Mouse (Mus musculus) lung, embryonic 16.5 days (tissue): ENCODE measurements around the gene Lrrc18. TPM values are rescaled to one million over a fixed set of nuclear protein-coding genes. Genes with fewer than 3 reads are reported as not detected.

Source experiments
- ATAC-seq: fragments of 200-750 bp; cut with Nextera tagmentation; 2 replicates; pipeline ENCODE4 v1.8.0; 2017; ENCODE audit warnings: low read depth, mild to moderate bottlenecking, moderate library complexity
- H3K27ac ChIP-seq: fragments of 300-500 bp; sonication (generic); 2 replicates; pipeline ENCODE4 v1.5.1; 2014; ENCODE audit warnings: mild to moderate bottlenecking, control low read depth, low read length
- H3K27me3 ChIP-seq: fragments of 300-500 bp; sonication (generic); 2 replicates; pipeline ENCODE4 v1.6.1; 2014; ENCODE audit warnings: low read depth, low read length, mixed read lengths; ENCODE audit not compliant: control insufficient read depth, insufficient read depth
- H3K36me3 ChIP-seq: fragments of 300-500 bp; sonication (generic); 2 replicates; pipeline ENCODE4 v1.6.1; 2014; ENCODE audit warnings: low read length; ENCODE audit not compliant: control insufficient read depth, insufficient read depth
- H3K4me1 ChIP-seq: fragments of 300-500 bp; sonication (generic); replicated peaks from 2 replicates; pipeline ENCODE4 v1.6.1; 2014; ENCODE audit warnings: low read length, mixed read lengths; ENCODE audit not compliant: control insufficient read depth, insufficient read depth
- H3K4me2 ChIP-seq: fragments of 300-500 bp; sonication (generic); 2 replicates; pipeline ENCODE4 v1.6.1; 2014; ENCODE audit warnings: low read depth, low read length, control low read depth
- H3K4me3 ChIP-seq: fragments of 300-500 bp; sonication (generic); 2 replicates; pipeline ENCODE4 v1.5.1; 2014; ENCODE audit warnings: mild to moderate bottlenecking, low read length, control low read depth
- H3K9ac ChIP-seq: fragments of 300-500 bp; sonication (generic); 2 replicates; pipeline ENCODE4 v1.6.1; 2014; ENCODE audit warnings: low read length, control low read depth
- H3K9me3 ChIP-seq: fragments of 300-500 bp; sonication (generic); 2 replicates; pipeline ENCODE4 v1.6.1; 2016; ENCODE audit warnings: low read length; ENCODE audit not compliant: control insufficient read depth
- WGBS: fragments of 180-500 bp; shearing (Covaris S2); extraction: QIAGEN DNeasy Blood & Tissue Kit; methylation state at CpG from one replicate; pipeline ENCODE4 v1.1.7; 2014; 5-methylcytosine and 5-hydroxymethylcytosine counted together
- polyA plus RNA-seq: library from polyadenylated mRNA; unstranded; fragments of >200 nt; fragmentation: Nextera tagmentation; extraction: Ambion mirVana; gene quantifications from 2 replicates; pipeline ENCODE4 v1.2.1, GENCODE M21; 2015

Lrrc18 gene
- polyA plus RNA-seq, 1 experiment from 2014 or later = 0.29 TPM

- WGBS = 71% methylated on average over 4 of the region's 4 CpGs
- ATAC-seq = no peak
These were observed 4.5 kb upstream of the Lrrc18 start for GRCm38 (mm10) chr14:32986659-32987058.

GRCm38 (mm10) chr14:32994954-32995636 lies 3.9 kb downstream of the Lrrc18 start:
- Histone ChIP-seq H3K27me3 (no peaks in the 10 kb centered on the region), H3K9ac (0 out of 2 replicates have a peak overlapping the region, but pooled peaks have one; percentile 29), H3K4me1 (peaks cover 3% of the 10 kb centered on the region), H3K27ac (no peak overlapping the region), H3K36me3 (no peaks in the 10 kb centered on the region), H3K4me2 (peak overlapping the region; percentile 24), H3K4me3 (peak overlapping the region; percentile 2; the same call in 1 of the 2 replicates), H3K9me3 (no peaks in the 10 kb centered on the region)
- WGBS = 4% methylated on average over 10 of the region's 10 CpGs
- peak; percentile 34; the same call in 1 of the 2 replicates for ATAC-seq

More at GRCm38 (mm10) chr14:32986659-32987058, 4.5 kb upstream of the Lrrc18 start:
- no peaks in the 10 kb centered on the region for H3K4me1 ChIP-seq
- no peak overlapping the region for H3K9ac ChIP-seq
- H3K27me3 ChIP-seq = no peaks in the 10 kb centered on the region
- H3K36me3 ChIP-seq = no peaks in the 10 kb centered on the region
- H3K4me2 ChIP-seq = no peak overlapping the region
- H3K4me3 ChIP-seq = no peak overlapping the region
- no peak overlapping the region for H3K27ac ChIP-seq
- no peaks in the 10 kb centered on the region for H3K9me3 ChIP-seq

GRCm38 (mm10) chr14:32999511-32999910 lies 8.3 kb downstream of the Lrrc18 start:
- no peak for ATAC-seq
- Histone ChIP-seq H3K27ac (no peak overlapping the region), H3K36me3 (no peaks in the 10 kb centered on the region), H3K27me3 (no peaks in the 10 kb centered on the region), H3K9ac (no peak overlapping the region), H3K4me2 (no peak overlapping the region), H3K4me3 (no peak overlapping the region), H3K9me3 (no peaks in the 10 kb centered on the region), H3K4me1 (peaks cover 3% of the 10 kb centered on the region)
- 50% methylated on average over 10 of the region's 10 CpGs for WGBS

- Histone ChIP-seq H3K4me3 (no peak overlapping the region), H3K4me1 (no peaks in the 10 kb centered on the region; the same call in 1 of the 2 replicates), H3K9ac (no peak overlapping the region), H3K27me3 (no peaks in the 10 kb centered on the region), H3K4me2 (no peak overlapping the region), H3K9me3 (no peaks in the 10 kb centered on the region), H3K27ac (no peak overlapping the region), H3K36me3 (no peaks in the 10 kb centered on the region)
- no peak for ATAC-seq
- 36% methylated on average over 8 of the region's 8 CpGs for WGBS
These were observed 9.2 kb downstream of the Lrrc18 start for GRCm38 (mm10) chr14:33000112-33000979.

GRCm38 (mm10) chr14:33005114-33005513 lies 13.9 kb downstream of the Lrrc18 start:
- H3K27me3 ChIP-seq = no peaks in the 10 kb centered on the region
- no peak overlapping the region for H3K4me3 ChIP-seq
- no peaks in the 10 kb centered on the region for H3K4me1 ChIP-seq
- no peaks in the 10 kb centered on the region for H3K36me3 ChIP-seq
- H3K27ac ChIP-seq = no peak overlapping the region
- no peak overlapping the region for H3K4me2 ChIP-seq
- 100% methylated on average over 1 of the region's 1 CpGs for whole genome bisulfite sequencing
- no peaks in the 10 kb centered on the region for H3K9me3 ChIP-seq
- no peak overlapping the region for H3K9ac ChIP-seq
- ATAC-seq = no peak

GRCm38 (mm10) chr14:33007638-33008037 lies 16.5 kb downstream of the Lrrc18 start:
- H3K4me2 ChIP-seq = no peak overlapping the region
- WGBS = 50% methylated on average over 1 of the region's 1 CpGs
- no peak overlapping the region for H3K9ac ChIP-seq
- H3K27me3 ChIP-seq = no peaks in the 10 kb centered on the region
- H3K27ac ChIP-seq = no peak overlapping the region
- ATAC-seq = no peak
- no peaks in the 10 kb centered on the region for H3K4me1 ChIP-seq
- H3K4me3 ChIP-seq = no peak overlapping the region
- H3K36me3 ChIP-seq = no peaks in the 10 kb centered on the region
- H3K9me3 ChIP-seq = no peaks in the 10 kb centered on the region

GRCm38 (mm10) chr14:33019050-33019449 lies 27.9 kb downstream of the Lrrc18 start:
- WGBS = 74% methylated on average over 3 of the region's 3 CpGs
- no peak for ATAC-seq
- Histone ChIP-seq H3K27ac (no peak overlapping the region), H3K9ac (no peak overlapping the region), H3K4me1 (no peaks in the 10 kb centered on the region), H3K4me2 (no peak overlapping the region), H3K4me3 (no peak overlapping the region), H3K9me3 (no peaks in the 10 kb centered on the region), H3K36me3 (no peaks in the 10 kb centered on the region), H3K27me3 (no peaks in the 10 kb centered on the region)

GRCm38 (mm10) chr14:33019606-33020005 lies 28.4 kb downstream of the Lrrc18 start:
- WGBS = 63% methylated on average over 5 of the region's 5 CpGs
- no peak overlapping the region for H3K27ac ChIP-seq
- H3K4me1 ChIP-seq = no peaks in the 10 kb centered on the region

GRCm38 (mm10) chr14:33030849-33031248 lies 39.7 kb downstream of the Lrrc18 start:
- no peak overlapping the region for H3K9ac ChIP-seq
- H3K4me2 ChIP-seq = no peak overlapping the region
- no peaks in the 10 kb centered on the region for H3K4me1 ChIP-seq
- no peaks in the 10 kb centered on the region for H3K27me3 ChIP-seq
- H3K36me3 ChIP-seq = no peaks in the 10 kb centered on the region
- no peak for ATAC-seq
- no peak overlapping the region for H3K4me3 ChIP-seq
- H3K27ac ChIP-seq = no peak overlapping the region
- 80% methylated on average over 3 of the region's 3 CpGs for WGBS
- H3K9me3 ChIP-seq = no peaks in the 10 kb centered on the region

More at GRCm38 (mm10) chr14:33019606-33020005, 28.4 kb downstream of the Lrrc18 start:
- no peaks in the 10 kb centered on the region for H3K9me3 ChIP-seq
- H3K4me2 ChIP-seq = no peak overlapping the region
- H3K27me3 ChIP-seq = no peaks in the 10 kb centered on the region
- no peak overlapping the region for H3K9ac ChIP-seq
- no peaks in the 10 kb centered on the region for H3K36me3 ChIP-seq
- ATAC-seq = no peak
- H3K4me3 ChIP-seq = no peak overlapping the region
